Mouse (Mus musculus) erythroid progenitor cell, adult 5-6 weeks (primary cell): Measurements from ENCODE around the gene Nme2. TPM values are rescaled to one million over a fixed set of nuclear protein-coding genes. Genes with fewer than 3 reads are reported as not detected.
"Not testable (repeated sequence)": the region's sequence is repeated elsewhere in the genome, so short reads cannot be mapped to it uniquely, and the experiment has no call there.

Experiments
- ATAC-seq: replicated peaks from 2 replicates; pipeline ENCODE4 v1.8.0; 2016; ENCODE audit warnings: moderate number of reproducible peaks, mild to moderate bottlenecking, moderate TSS enrichment, inconsistent platforms; ENCODE audit not compliant: poor library complexity, low FRiP score, severe bottlenecking
- total RNA-seq, 2 experiments: library from RNA; stranded (forward) in 1 of 2; stranded (reverse) in 1 of 2; fragments of 150-400 nt in 1 of 2; fragments of 186-747, 209-891 nt in 1 of 2; gene quantifications; 2 replicates each; pipeline versions ENCODE4 v1.2.3 to v1.2.4; 2015 to 2017; ENCODE audit warnings: low replicate concordance in 2 of 2

Nme2 gene
- total RNA-seq, 2 experiments from 2014 or later, result 10.1 to 34.8 TPM

GRCm38 (mm10) chr11:93968005-93968847 lies 12.2 kb upstream of the Nme2 start, which contains the start of the genes Gm20390 and Nme1:
Gene Gm20390, minus strand, starts transcription at chr11:93968293.
Gene Nme1, minus strand, starts transcription at chr11:93968521.
- ATAC-seq, result peak; percentile 94

DNA sequence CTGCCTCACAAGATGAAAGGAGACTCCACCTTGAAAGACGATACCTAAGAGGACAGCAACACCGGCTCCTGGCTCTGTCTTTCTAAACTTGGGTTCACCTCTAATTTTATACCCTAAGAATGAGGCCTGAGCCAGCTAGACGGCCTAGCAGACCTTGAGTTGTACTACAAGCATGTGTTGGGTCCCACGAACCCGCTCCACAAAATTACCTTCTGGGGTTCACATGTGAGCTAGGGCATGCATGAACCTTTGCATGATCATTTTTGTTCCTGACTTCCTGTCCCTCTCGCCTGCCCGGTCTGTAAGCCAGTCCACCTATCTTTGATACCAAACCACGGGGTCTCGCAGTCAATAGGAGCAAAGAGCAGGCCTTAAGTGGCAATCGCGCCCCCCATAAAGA lies 11.3 kb upstream of the Nme2 start:
- ATAC-seq, result 0 out of 2 replicates have a peak, but pooled peaks have one; percentile 12

DNA sequence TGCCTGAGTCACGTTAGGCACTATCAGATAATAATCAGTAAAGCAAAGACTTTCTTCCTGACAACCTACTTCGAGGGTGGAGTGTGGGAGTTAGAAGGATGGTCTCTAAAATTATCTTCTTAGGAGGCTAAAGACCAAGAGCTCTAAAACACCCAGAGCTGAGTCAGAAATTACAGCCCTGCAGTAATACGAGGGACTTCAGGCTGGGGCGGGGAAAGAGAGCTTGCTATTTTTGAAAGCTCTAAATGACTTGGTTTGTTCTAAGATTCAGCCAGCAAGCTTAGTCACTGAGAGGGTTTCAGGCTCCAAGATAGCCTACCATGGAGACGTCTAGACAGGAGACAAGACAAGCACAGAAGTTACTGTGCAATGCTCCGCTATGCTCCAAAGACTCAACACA lies 9.3 kb upstream of the Nme2 start:
- no peak for ATAC-seq

- ATAC-seq, result no peak
Observed at GRCm38 (mm10) chr11:93963013-93963412, 7.0 kb upstream of the Nme2 start.

DNA sequence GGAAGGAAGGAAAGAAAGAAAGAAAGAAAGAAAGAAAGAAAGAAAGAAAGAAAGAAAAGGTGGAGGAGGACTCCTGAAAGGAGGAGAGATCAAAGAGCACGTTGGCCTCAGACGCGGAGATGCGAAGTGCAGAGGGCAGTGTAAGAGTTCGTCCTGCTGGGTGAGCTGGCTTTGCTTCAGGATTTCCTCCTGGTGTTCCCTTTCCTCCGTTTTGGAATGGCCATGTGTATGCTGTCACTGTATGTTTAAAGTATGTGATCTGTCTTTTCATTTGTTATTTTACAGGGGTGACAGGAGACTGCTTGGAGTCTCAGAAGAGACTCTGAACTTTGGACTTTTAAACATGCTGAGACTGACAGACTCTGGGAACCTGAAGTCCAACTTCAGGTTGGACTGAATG lies 5.4 kb upstream of the Nme2 start:
- no peak for ATAC-seq

GRCm38 (mm10) chr11:93957746-93958145 lies 1.7 kb upstream of the Nme2 start:
- ATAC-seq, result no peak

DNA sequence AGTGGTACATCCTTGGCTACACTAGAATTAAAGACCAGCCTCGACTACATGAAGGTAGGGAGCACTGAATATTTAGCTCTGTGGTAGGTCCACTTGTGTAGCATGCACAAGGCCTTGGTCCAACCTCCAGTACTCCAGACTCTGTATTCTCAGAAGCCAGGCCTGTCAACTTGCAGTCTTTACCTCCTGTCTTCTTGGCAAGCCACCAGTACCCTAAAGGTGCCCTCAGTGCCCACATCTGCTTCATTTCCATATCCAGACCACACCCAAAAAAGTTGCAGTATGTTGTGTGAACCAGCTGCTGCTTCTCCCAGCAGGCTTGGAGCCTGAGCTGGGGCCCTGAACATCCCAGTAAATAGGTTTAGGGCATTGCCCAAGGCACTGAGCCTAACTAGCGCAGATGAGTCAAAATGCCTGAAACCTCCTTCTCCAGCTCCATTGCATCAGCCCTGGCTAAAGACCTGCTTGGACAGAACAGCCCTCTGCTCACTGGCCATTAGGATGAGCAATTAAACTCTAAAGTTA lies 1.0 kb upstream of the Nme2 start:
- ATAC-seq, result no peak

GRCm38 (mm10) chr11:93955256-93956150 lies 556 bp downstream of the Nme2 start:
- peak; percentile 96 for ATAC-seq

- ATAC-seq, result no peak
Observed at GRCm38 (mm10) chr11:93954738-93955255, 1.3 kb downstream of the Nme2 start.

GRCm38 (mm10) chr11:93952376-93952775 lies 3.7 kb downstream of the Nme2 start:
- ATAC-seq, result no peak

- no peak for ATAC-seq
Observed at GRCm38 (mm10) chr11:93950045-93950444, 6.0 kb downstream of the Nme2 start.

GRCm38 (mm10) chr11:93948887-93949567 lies 7.0 kb downstream of the Nme2 start:
- no peak for ATAC-seq

DNA sequence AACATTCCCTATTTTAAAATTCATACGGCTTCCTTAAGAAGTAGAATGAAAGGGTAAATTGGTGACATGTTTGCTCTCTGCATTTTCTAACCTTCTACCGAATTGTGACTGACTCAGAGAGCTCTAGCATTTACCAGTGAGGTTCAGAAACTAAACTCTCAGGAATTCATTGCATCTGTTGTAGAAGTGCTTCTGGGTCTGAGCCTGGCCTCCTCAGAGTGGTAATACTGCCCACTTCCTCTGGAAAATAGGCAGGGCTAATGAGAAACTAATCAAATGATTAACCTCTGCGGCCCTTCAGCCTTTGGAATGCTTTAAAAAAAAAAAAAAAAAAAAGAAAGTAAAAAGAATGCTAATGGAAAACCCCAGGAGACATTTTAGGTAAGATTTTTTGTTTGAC lies 11.1 kb downstream of the Nme2 start:
- no peak for ATAC-seq

- no peak for ATAC-seq
Observed at GRCm38 (mm10) chr11:93940906-93941305, 15.2 kb downstream of the Nme2 start.

GRCm38 (mm10) chr11:93929106-93929505 lies 27.0 kb downstream of the Nme2 start:
- no peak for ATAC-seq

- not testable (repeated sequence) for ATAC-seq
Observed at GRCm38 (mm10) chr11:93915019-93915418, 41.0 kb downstream of the Nme2 start.

DNA sequence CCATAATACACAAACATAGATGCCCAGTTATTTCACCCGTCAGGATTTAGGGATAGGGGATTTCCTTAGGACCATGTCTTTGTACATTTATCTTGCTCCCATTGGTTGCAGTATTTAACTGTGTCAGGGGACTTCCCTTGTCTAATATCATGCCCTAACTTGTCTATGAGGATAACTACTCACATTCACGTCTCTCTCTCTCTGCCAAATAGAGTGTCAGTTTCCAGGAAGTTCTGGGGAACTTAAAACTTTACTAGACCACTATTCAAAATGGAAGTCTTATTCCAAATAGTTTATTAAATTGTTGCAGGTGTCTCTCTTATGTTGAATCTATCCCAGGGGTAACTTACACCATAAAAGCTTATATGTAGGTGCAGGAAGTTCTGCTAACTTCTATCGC lies 44.5 kb downstream of the Nme2 start:
- ATAC-seq, result no peak

GRCm38 (mm10) chr11:93908829-93909228 lies 47.2 kb downstream of the Nme2 start:
- no peak for ATAC-seq

DNA sequence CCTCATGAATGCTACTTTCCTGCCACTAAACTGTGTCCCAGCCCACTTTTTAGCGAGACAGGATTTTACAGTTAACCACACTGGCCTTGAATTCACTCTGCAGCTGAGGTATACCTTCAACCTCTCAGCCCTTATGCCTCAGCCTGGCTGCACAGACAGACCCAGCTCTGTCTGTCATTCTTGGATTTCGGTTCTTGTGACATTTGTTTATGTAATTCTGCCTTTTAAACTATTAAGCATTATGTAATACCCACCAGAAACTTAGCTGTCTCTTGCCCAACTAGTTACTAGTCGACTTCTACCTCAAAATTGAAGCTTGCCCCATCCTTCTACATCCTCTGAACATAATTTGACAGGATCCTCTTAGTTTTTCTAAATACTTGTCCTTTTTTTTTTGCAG lies 48.2 kb downstream of the Nme2 start:
- ATAC-seq, result no peak

DNA sequence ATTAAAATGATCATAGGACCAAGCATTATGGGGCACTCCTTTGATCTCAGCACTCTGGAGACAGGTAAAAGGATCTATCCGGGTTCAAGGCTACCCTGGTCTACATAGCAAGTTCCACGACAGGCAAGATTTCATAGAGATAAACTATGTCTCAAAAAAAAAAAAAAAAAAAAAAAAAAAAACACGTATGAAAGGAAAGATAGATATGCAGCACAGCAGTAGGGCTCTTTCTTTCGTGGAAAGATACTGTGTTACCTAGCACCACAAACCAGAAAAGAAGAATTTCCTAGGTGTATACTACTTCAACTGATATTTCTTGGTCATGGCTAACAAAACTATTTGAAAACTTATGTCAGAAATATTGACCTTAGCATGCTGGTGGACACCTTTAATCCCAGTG lies 49.2 kb downstream of the Nme2 start:
- no peak for ATAC-seq
